ENCODE assay signal across 11 mouse cellular contexts in the genomic region with DNA sequence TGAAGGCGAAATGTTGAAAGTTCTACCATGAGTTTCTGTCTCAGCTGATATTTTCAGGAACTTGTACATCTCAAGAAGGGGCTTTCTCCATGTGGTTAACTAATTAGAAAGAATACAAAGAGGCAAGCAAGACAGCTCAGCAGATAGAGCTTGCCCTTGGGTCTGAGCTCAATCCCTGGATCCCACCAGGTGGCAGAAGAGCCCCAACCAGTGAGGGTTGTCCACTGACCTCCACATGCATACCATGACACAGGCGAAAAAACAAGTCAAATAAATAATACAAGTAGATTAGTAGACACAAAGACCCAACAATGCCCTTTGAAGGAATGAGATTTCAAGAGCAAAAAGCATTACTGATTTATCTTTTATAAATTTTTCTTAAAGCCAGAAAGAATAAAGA.
DNase-seq lines count a peak whose midpoint lies in the region; ATAC-seq and TF ChIP-seq lines count a peak whose summit lies in the region.
"Had no signal": no experiment of that assay in that cellular context is flagged by ENCODE, and none has a peak within 500 bp of the region (broad histone marks: within the 10 kb centered on the region; RNA-seq: fewer than 3 reads in every experiment).

No protein-coding gene starts in this region.

- peak; percentile 40; the same call in 1 of the 2 replicates for TF ChIP-seq CTCF in bone marrow, adult 2 months (IDR thresholded peaks at IDR 0.05; ENCODE audit: control insufficient read depth, insufficient read depth, low read length)

- DNase-seq in gastrocnemius, postnatal 14 days = peak; percentile 6
- no peak for DNase-seq in gastrocnemius, postnatal 10 days
- peak; percentile 27 for DNase-seq in ovary, postnatal 36 days (ENCODE audit: low spot score)
- no peak for DNase-seq in ovary, adult 18-20 months (ENCODE audit: low spot score)
- peak; percentile 21 for DNase-seq in thymus, postnatal 25 days
- no peak for DNase-seq in layer of hippocampus, adult 9-11 months
- DNase-seq: heart, adult 11 months; layer of hippocampus, postnatal 36 days had no signal

- H3K4me1 ChIP-seq in bone marrow, adult 2 months (ENCODE audit: control insufficient read depth, insufficient read depth, low read length) = no peaks in the 10 kb centered on the region
- peaks cover 4% of the 10 kb centered on the region for H3K4me1 ChIP-seq in midbrain, embryonic 13.5 days (replicated peaks)

- WGBS in bone marrow, adult 2 months = 78% methylated on average over 2 of the region's 2 CpGs
- 68% methylated on average over 2 of the region's 2 CpGs for WGBS in midbrain, embryonic 13.5 days

- peaks cover 10% of the 10 kb centered on the region; the same call in 1 of the 2 replicates for H3K27me3 ChIP-seq in midbrain, embryonic 13.5 days
- H3K27me3 ChIP-seq: megakaryocyte, embryonic 14.5 days had no signal

- no peak overlapping the region for H3K27ac ChIP-seq in bone marrow, adult 2 months (ENCODE audit: control insufficient read depth, insufficient read depth, low read depth, low read length, poor library complexity)
- no peak overlapping the region for H3K27ac ChIP-seq in midbrain, embryonic 13.5 days

- TF ChIP-seq POLR2A in bone marrow, adult 2 months (IDR thresholded peaks at IDR 0.05; ENCODE audit: borderline replicate concordance, control insufficient read depth, low read depth, low read length) = no peak

- H3K9me3 ChIP-seq in midbrain, embryonic 13.5 days = no peaks in the 10 kb centered on the region

- H3K4me2 ChIP-seq in midbrain, embryonic 13.5 days (replicated peaks) = no peak overlapping the region

- H3K4me3 ChIP-seq in bone marrow, adult 2 months (replicated peaks; ENCODE audit: control insufficient read depth, low read depth, low read length) = no peak overlapping the region
- H3K4me3 ChIP-seq in midbrain, embryonic 13.5 days (replicated peaks) = no peak overlapping the region
- H3K4me3 ChIP-seq: megakaryocyte, embryonic 14.5 days had no signal

- intact Hi-C loops in gastrocnemius, postnatal 14 days (cut with DNase I; ENCODE audit: low total_unique reads) = no loop called here

- no peak for ATAC-seq in midbrain, embryonic 13.5 days

- H3K9ac ChIP-seq in midbrain, embryonic 13.5 days (replicated peaks) = no peak overlapping the region

- H3K36me3 ChIP-seq in midbrain, embryonic 13.5 days = no peaks in the 10 kb centered on the region

Comparison
In these comparisons a context has a peak if more than half of its experiments do, and no peak if none do; other contexts are left out.
1. DNase-seq: peak in gastrocnemius, postnatal 14 days (single experiment), ovary, postnatal 36 days (single experiment) and thymus, postnatal 25 days (single experiment); none in gastrocnemius, postnatal 10 days (single experiment), ovary, adult 18-20 months (single experiment) and layer of hippocampus, adult 9-11 months (single experiment).